Mouse (Mus musculus): ENCODE measurements around the gene Ddx41. TPM values are rescaled to one million over a fixed set of nuclear protein-coding genes. Genes with fewer than 3 reads are reported as not detected.
"Not testable (repeated sequence)": the region's sequence is repeated elsewhere in the genome, so short reads cannot be mapped to it uniquely, and the experiment has no call there.

Gene Ddx41
- not detected in 2 replicates for polyA plus RNA-seq (2012; ENCODE audit: insufficient read depth, insufficient read length, low replicate concordance, missing spikeins)

- WGBS = under 1% methylated on average over 70 of the region's 70 CpGs
- no peak within 1 kb of the TSS for H3K27ac ChIP-seq (ENCODE audit: insufficient read depth, low read depth, low read length)
- peaks cover 14% of the 10 kb centered on the region for H3K4me1 ChIP-seq (ENCODE audit: control insufficient read depth, insufficient read depth, low read length)
- H3K4me3 ChIP-seq (ENCODE audit: insufficient read depth, low read depth, low read length) = peak within 1 kb of the TSS; percentile 68
- TF ChIP-seq CTCF (IDR thresholded peaks at IDR 0.05; ENCODE audit: insufficient read depth, low read depth, low read length) (peak; percentile 81), POLR2A (IDR thresholded peaks at IDR 0.05; ENCODE audit: insufficient read depth, low read depth, low read length) (peak; percentile 42; the same call in 1 of the 2 replicates)
These were observed at the start of gene Ddx41 for GRCm38 (mm10) chr13:55536194-55537175. TSS of gene Ddx41 (minus strand) at chr13:55536658.

- H3K4me3 ChIP-seq (ENCODE audit: insufficient read depth, low read depth, low read length) = no peak overlapping the region
- no peak for TF ChIP-seq POLR2A (IDR thresholded peaks at IDR 0.05; ENCODE audit: insufficient read depth, low read depth, low read length)
- no peak for TF ChIP-seq CTCF (IDR thresholded peaks at IDR 0.05; ENCODE audit: insufficient read depth, low read depth, low read length)
- H3K4me1 ChIP-seq (ENCODE audit: control insufficient read depth, insufficient read depth, low read length) = no peaks in the 10 kb centered on the region
- H3K27ac ChIP-seq (ENCODE audit: insufficient read depth, low read depth, low read length) = no peak overlapping the region
- 80% methylated on average over 4 of the region's 4 CpGs for WGBS
These were observed 41.6 kb upstream of the Ddx41 start for GRCm38 (mm10) chr13:55578086-55578485.

- WGBS = 91% methylated on average over 7 of the region's 7 CpGs
- H3K4me1 ChIP-seq (ENCODE audit: control insufficient read depth, insufficient read depth, low read length); H3K27ac ChIP-seq (ENCODE audit: insufficient read depth, low read depth, low read length); H3K4me3 ChIP-seq (ENCODE audit: insufficient read depth, low read depth, low read length): not testable (repeated sequence)
These were observed 40.4 kb upstream of the Ddx41 start for GRCm38 (mm10) chr13:55576872-55577271.

- Histone ChIP-seq H3K4me3 (ENCODE audit: insufficient read depth, low read depth, low read length) (no peak overlapping the region), H3K4me1 (ENCODE audit: control insufficient read depth, insufficient read depth, low read length) (peaks cover 5% of the 10 kb centered on the region; the same call in 1 of the 2 replicates), H3K27ac (ENCODE audit: insufficient read depth, low read depth, low read length) (no peak overlapping the region)
- 72% methylated on average over 5 of the region's 5 CpGs for WGBS
- TF ChIP-seq POLR2A (IDR thresholded peaks at IDR 0.05; ENCODE audit: insufficient read depth, low read depth, low read length) (no peak), CTCF (IDR thresholded peaks at IDR 0.05; ENCODE audit: insufficient read depth, low read depth, low read length) (no peak)
These were observed 39.5 kb upstream of the Ddx41 start for GRCm38 (mm10) chr13:55575932-55576331.

- WGBS = 35% methylated on average over 5 of the region's 5 CpGs
- Histone ChIP-seq H3K4me1 (ENCODE audit: control insufficient read depth, insufficient read depth, low read length) (peaks cover 10% of the 10 kb centered on the region; the same call in 1 of the 2 replicates), H3K27ac (ENCODE audit: insufficient read depth, low read depth, low read length) (no peak overlapping the region), H3K4me3 (ENCODE audit: insufficient read depth, low read depth, low read length) (no peak overlapping the region)
- TF ChIP-seq CTCF (IDR thresholded peaks at IDR 0.05; ENCODE audit: insufficient read depth, low read depth, low read length) = no peak
- TF ChIP-seq POLR2A (IDR thresholded peaks at IDR 0.05; ENCODE audit: insufficient read depth, low read depth, low read length) = no peak
These were observed 37.9 kb upstream of the Ddx41 start for GRCm38 (mm10) chr13:55574321-55574720.

GRCm38 (mm10) chr13:55573432-55573831 lies 37.0 kb upstream of the Ddx41 start, which contains the start of gene Tmed9:
TSS of gene Tmed9 (plus strand) at chr13:55573732.
- H3K27ac ChIP-seq (ENCODE audit: insufficient read depth, low read depth, low read length) = no peak within 1 kb of the TSS
- H3K4me1 ChIP-seq (ENCODE audit: control insufficient read depth, insufficient read depth, low read length) = peaks cover 13% of the 10 kb centered on the region; the same call in 1 of the 2 replicates
- WGBS = 98% methylated on average over 2 of the region's 2 CpGs
- no peak within 1 kb of the TSS for H3K4me3 ChIP-seq (ENCODE audit: insufficient read depth, low read depth, low read length)
- no peak for TF ChIP-seq CTCF (IDR thresholded peaks at IDR 0.05; ENCODE audit: insufficient read depth, low read depth, low read length)
- no peak for TF ChIP-seq POLR2A (IDR thresholded peaks at IDR 0.05; ENCODE audit: insufficient read depth, low read depth, low read length)

- H3K4me3 ChIP-seq (ENCODE audit: insufficient read depth, low read depth, low read length) = no peak overlapping the region
- 81% methylated on average over 2 of the region's 2 CpGs for whole genome bisulfite sequencing
- peaks cover 17% of the 10 kb centered on the region; the same call in 1 of the 2 replicates for H3K4me1 ChIP-seq (ENCODE audit: control insufficient read depth, insufficient read depth, low read length)
- TF ChIP-seq CTCF (IDR thresholded peaks at IDR 0.05; ENCODE audit: insufficient read depth, low read depth, low read length) (no peak), POLR2A (IDR thresholded peaks at IDR 0.05; ENCODE audit: insufficient read depth, low read depth, low read length) (no peak)
- no peak overlapping the region for H3K27ac ChIP-seq (ENCODE audit: insufficient read depth, low read depth, low read length)
These were observed 35.5 kb upstream of the Ddx41 start for GRCm38 (mm10) chr13:55571977-55572376.

GRCm38 (mm10) chr13:55571027-55571751 lies 34.7 kb upstream of the Ddx41 start, which contains the start of gene Fam193b:
TSS of gene Fam193b (minus strand) at chr13:55571120.
- WGBS = 4% methylated on average over 47 of the region's 47 CpGs
- TF ChIP-seq POLR2A (IDR thresholded peaks at IDR 0.05; ENCODE audit: insufficient read depth, low read depth, low read length) (peak; percentile 53; the same call in 1 of the 2 replicates), CTCF (IDR thresholded peaks at IDR 0.05; ENCODE audit: insufficient read depth, low read depth, low read length) (no peak)

More at GRCm38 (mm10) chr13:55571027-55571751, 34.7 kb upstream of the Ddx41 start, which contains the start of gene Fam193b:
- Histone ChIP-seq H3K4me3 (ENCODE audit: insufficient read depth, low read depth, low read length) (peak within 1 kb of the TSS; percentile 94), H3K4me1 (ENCODE audit: control insufficient read depth, insufficient read depth, low read length) (peaks cover 17% of the 10 kb centered on the region; the same call in 1 of the 2 replicates), H3K27ac (ENCODE audit: insufficient read depth, low read depth, low read length) (peak within 1 kb of the TSS; percentile 42; the same call in 1 of the 2 replicates)

Data from olfactory bulb, adult 2 months (tissue).